Mouse (Mus musculus) bone marrow macrophage, adult 2 months (primary cell): ENCODE results near the gene Cabp1. TPM values are rescaled to one million over a fixed set of nuclear protein-coding genes. Genes with fewer than 3 reads are reported as not detected.

Experiments used
- H3K27ac ChIP-seq: 2 replicates; pipeline ENCODE4 v1.5.1; 2012; ENCODE audit warnings: low read depth, low read length; ENCODE audit not compliant: insufficient read depth
- H3K4me1 ChIP-seq: 2 replicates; pipeline ENCODE4 v1.6.1; 2012; ENCODE audit warnings: low read length; ENCODE audit not compliant: control insufficient read depth, insufficient read depth
- H3K4me3 ChIP-seq: 2 replicates; pipeline ENCODE4 v1.5.1; 2012; ENCODE audit warnings: mild to moderate bottlenecking, low read length, moderate library complexity; ENCODE audit not compliant: insufficient read depth
- CTCF ChIP-seq: IDR thresholded peaks from 2 replicates; pipeline ENCODE4 v1.5.1; 2012; ENCODE audit warnings: low read depth, mild to moderate bottlenecking, low read length, moderate library complexity
- POLR2A ChIP-seq: IDR thresholded peaks from 2 replicates; pipeline ENCODE4 v1.6.1; 2012; ENCODE audit warnings: mild to moderate bottlenecking, low read depth, low read length, borderline replicate concordance
- polyA plus RNA-seq: library from polyadenylated mRNA; stranded (reverse); fragments of >200 nt; gene quantifications from 2 replicates; pipeline ENCODE4 v1.2.4, GENCODE M21; 2012; ENCODE audit not compliant: missing spikeins, insufficient read depth, insufficient read length

Cabp1 gene
- polyA plus RNA-seq, 1 experiment: not detected

DNA sequence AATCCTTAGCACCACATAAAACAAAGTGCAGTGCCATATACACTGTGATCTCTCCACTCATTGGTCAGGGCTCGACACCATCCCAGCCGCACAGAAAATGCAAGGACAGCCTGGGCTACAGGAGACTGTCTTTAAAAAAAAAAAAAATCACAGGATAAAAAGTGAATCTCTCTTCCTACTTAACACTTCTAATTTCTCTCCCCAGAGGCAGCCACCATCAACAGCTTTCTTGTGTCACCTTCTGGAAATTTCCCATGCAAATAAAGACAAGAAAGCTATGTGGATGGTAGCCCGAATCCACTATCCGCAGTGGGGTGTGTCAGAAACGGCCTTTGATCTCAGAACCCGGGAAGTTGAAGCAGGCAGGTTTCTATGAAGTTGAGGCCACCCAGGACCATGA, 38.3 kb upstream of the Cabp1 start:
- TF ChIP-seq POLR2A (no peak), CTCF (no peak)
- H3K4me1 ChIP-seq: no peaks in the 10 kb centered on the region
- H3K4me3 ChIP-seq: no peak overlapping the region
- H3K27ac ChIP-seq: no peak overlapping the region

- no peak overlapping the region for H3K27ac ChIP-seq
- TF ChIP-seq CTCF: no peak
- no peak for TF ChIP-seq POLR2A
- no peaks in the 10 kb centered on the region for H3K4me1 ChIP-seq
- H3K4me3 ChIP-seq: no peak overlapping the region
Observed at GRCm38 (mm10) chr5:115231552-115232120, 37.5 kb upstream of the Cabp1 start.

DNA sequence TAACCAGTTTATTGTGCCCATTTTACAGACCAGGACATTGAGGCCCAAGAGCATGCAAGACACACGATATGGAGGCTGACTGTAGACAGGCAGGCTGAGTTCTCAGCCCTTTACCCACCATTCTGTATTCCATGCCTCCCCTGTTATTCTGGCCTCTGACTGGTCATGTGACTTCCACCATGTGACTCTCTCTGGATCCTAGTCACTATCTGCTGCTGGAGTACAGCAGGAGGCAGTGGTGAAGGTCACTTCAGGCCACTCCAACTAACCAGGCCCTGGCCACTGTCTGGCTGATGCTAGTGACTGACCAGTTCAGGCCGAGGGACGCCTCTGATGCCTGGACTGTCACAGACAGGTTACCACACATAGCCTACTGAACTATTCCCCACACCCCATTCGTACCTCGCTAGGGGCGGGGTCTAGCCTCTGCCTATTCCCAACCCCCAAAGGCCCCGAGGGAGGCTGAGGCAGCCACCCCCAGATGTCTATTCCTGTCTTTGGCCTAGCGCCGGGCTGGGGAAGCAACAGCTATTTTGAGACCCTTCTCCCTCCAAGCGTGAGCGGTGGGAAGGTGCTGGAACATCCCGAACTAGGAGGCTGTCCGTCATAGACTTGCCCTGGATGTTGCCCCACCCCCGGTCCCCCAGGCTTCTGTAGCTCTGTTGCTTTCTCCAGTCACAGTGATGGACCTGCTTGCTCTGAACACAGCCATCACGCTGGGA, 36.8 kb upstream of the Cabp1 start:
- no peak for TF ChIP-seq CTCF
- TF ChIP-seq POLR2A: no peak
- H3K4me1 ChIP-seq: no peaks in the 10 kb centered on the region
- H3K27ac ChIP-seq: no peak overlapping the region
- H3K4me3 ChIP-seq: no peak overlapping the region

GRCm38 (mm10) chr5:115222485-115222884, 28.3 kb upstream of the Cabp1 start:
- Histone ChIP-seq H3K4me1 (no peaks in the 10 kb centered on the region), H3K27ac (no peak overlapping the region), H3K4me3 (no peak overlapping the region)
- TF ChIP-seq POLR2A (no peak), CTCF (peak; percentile 22; the same call in 1 of the 2 replicates)

- Histone ChIP-seq H3K4me3 (no peak overlapping the region), H3K27ac (no peak overlapping the region), H3K4me1 (no peaks in the 10 kb centered on the region)
- TF ChIP-seq POLR2A (no peak), CTCF (no peak)
Observed at GRCm38 (mm10) chr5:115220931-115221640, 26.9 kb upstream of the Cabp1 start.

DNA sequence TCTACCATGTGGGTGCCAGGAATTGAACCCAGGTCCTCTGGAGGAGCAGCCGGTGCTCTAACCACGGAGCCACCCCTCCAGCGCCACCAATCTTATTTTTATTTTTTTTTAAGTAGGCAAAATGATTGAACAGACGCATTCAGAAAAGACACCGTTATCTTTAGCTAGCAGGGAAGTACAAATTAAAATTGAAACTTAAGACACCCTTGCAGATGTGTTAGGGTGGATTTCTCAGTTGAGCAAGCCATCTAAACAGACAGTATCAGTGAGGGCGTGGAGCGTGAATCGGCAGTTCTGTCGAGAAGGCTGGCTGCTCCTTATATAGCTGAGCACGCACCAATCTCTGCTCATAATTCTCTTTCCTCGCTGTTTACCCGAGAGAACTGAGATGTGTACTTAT, 23.8 kb upstream of the Cabp1 start:
- Histone ChIP-seq H3K27ac (no peak overlapping the region), H3K4me1 (no peaks in the 10 kb centered on the region), H3K4me3 (no peak overlapping the region)
- TF ChIP-seq CTCF: no peak
- no peak for TF ChIP-seq POLR2A

DNA sequence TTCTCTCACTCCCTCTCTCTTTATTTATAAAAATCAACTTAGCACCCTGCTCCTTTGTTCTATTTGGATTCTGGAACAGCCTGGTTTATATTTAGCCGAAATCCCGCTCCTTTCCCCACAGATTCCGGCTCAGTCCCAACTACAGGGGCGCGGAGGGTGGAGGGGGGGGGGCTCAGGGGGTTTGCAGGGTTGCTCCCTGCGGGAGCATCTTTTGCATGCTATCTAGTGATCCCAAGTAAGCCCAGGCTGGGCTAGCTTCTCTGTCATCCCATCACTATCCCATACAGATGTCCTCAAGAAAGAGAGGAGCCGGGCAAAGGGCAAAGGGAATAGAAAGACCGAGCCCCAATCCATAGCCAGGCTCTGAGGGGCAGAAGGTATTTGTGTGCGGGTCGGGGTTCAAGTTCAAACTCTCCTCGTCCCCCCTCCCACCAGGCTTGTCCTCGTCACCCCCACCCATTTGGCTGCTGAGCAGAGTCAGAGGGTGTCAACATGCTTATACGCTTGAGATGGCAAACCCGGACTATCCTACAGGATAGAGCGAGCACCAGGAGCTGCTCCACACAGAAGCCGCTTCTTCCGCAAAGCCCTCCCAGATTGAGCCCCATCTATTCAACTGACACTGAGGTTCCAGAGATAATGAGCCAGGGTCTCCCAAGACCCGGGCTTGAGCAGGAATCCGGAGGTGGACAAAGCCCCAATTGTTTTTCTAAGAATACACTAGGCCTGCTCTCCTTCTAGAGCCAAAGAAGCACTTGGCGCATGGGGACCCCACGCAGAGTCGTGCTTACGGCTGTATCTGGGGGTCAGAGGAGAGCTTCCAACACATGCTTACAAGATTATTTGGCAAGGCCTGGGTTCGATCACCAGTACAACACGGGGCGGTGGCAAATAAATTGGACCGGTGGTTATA, 21.3 kb upstream of the Cabp1 start:
- H3K4me3 ChIP-seq: no peak overlapping the region
- no peak for TF ChIP-seq POLR2A
- H3K27ac ChIP-seq: no peak overlapping the region
- no peaks in the 10 kb centered on the region for H3K4me1 ChIP-seq

GRCm38 (mm10) chr5:115214864-115215263, 20.7 kb upstream of the Cabp1 start:
- TF ChIP-seq CTCF (no peak), POLR2A (no peak)
- Histone ChIP-seq H3K4me3 (no peak overlapping the region), H3K27ac (no peak overlapping the region), H3K4me1 (no peaks in the 10 kb centered on the region)

DNA sequence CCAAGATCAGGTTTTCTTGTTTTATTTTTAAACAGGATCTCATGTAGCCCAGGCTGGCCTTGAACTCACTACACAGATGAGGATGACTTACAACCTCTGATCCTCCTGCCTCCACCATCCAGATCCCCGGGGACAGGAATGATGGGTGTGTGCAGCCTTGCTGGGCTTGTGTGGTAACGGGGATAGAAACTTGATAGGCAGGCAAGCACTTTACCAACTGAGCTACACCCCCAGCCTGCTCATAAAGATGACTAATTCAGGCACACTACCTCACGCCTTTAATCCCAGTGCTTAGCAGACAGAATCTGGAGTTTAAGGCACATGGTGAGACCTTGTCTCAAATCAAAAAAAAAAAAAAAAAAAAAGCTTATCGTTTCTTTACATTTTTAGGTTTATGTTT, 18.7 kb upstream of the Cabp1 start:
- Histone ChIP-seq H3K27ac (no peak overlapping the region), H3K4me1 (no peaks in the 10 kb centered on the region), H3K4me3 (no peak overlapping the region)
- TF ChIP-seq CTCF (no peak), POLR2A (no peak)
